Mouse (Mus musculus): Measurements from ENCODE around the gene Akap12.

The Akap12 gene

DNA sequence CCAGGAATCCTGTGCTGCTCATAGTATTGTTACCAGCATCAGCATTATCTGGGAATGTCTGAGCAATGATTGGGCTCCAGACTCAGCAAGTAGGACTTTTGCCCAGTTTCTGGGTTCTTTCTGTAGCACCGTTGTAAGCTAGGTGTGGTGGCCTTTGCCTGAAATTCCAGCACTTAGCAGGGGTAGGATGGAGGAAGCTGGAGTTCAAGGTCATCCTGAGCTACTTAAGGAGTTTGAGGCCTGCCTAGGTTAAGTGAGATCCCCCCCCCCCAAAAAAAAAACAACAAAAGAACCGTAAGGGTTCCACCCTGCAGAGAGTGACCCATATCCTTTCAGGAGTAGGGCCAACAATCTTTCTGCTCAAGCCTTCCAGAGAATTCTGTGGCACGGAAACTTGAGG, 98.4 kb downstream of the Akap12 start:
- no peak for DNase-seq

DNA sequence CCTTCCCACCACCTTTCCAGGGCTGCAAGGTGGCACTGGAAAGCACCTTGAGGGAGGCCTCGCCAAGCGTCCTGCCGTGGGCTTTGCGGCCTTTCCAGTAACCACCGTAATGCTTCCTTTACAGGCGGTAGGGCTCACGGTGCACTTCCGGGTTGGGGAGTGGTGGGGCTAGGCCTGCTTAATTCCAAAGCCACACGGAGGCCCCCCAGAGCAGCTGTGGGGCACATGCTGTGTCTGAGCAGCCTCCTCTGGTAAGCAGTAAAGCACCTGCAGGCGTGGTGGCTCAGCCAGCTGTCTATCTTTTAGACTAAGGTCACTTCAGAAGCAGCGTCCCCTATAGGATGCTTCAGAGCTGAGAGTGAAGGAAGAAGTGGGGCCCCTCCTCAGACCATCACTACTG, 103.9 kb downstream of the Akap12 start:
- DNase-seq, result no peak

DNA sequence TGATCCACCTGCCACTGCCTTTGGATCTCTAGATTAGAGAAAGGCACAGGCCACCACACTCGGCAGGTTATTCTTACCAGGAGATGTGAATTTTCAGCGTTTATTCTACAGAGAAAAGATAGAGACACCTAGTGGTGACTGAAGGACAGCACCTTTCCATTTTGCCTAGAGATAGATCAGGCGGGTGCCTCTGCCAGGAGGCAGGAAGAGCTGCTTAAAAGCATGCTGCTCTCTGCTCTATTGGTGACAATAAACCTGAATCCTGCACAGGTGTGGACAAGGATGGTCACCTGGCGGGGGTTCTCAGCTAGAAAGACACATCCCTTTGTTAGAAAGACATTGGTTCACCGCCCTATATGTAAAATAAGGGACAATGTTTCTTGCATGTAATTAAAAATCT, 105.8 kb downstream of the Akap12 start:
- peak; percentile 56 for DNase-seq

DNA sequence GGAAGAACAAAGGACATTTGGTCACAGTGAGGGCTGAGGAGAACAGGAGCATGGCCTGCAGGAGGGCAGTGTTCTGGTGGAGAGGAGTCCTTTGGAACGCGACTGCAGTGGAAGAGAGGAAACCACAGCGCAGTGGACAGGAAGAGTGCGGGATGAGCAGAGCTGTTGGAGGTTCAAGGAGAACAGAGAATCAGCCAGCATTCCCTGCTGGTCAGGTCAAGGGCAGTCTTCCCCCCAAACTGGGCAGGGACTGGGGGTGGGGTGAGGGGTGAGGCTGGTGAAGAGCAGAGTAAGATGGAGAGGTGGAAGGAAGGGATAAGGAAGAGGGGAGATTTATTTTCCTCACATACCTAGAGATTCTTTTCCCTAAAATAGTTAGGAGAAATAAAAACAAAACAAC, 107.4 kb downstream of the Akap12 start:
- no peak for DNase-seq

DNA sequence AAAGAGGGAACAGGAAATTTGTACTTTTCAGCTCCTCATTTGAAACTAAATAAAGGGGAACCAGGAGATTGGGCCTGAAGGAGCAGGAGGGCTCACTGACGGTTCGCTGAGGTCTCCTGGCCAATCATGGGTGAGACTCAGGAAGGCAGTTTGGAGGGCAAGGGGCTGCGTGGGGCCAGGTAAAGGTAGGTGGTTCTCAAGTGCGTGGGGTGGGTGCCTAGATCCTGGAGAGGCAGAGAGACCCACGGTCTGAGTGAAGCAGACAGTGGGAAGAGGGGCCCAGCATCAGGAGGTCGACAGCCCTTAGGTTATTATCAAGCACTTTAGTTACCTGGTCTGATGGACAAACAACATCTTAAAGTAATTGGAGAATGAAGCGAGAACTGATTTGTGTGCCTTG, 108.1 kb downstream of the Akap12 start:
- DNase-seq, result no peak

DNA sequence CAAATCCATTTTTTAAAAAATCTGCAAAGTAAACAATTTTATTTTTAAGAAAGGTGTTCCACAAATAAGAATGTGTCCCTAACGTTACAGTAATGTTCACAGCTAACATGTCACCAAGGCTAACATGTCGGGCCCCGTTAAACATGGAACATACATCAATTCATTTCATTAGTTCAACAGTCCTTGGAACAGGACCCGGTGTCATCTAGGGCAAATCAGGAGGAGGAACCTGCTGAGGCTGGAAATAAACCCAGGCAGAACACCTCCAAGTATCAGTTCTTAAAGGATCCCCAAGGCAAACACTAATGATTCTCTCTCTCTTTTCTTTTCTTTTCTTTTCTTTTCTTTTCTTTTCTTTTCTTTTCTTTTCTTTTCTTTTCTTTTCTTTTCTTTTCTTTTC, 108.6 kb downstream of the Akap12 start:
- no peak for DNase-seq

DNA sequence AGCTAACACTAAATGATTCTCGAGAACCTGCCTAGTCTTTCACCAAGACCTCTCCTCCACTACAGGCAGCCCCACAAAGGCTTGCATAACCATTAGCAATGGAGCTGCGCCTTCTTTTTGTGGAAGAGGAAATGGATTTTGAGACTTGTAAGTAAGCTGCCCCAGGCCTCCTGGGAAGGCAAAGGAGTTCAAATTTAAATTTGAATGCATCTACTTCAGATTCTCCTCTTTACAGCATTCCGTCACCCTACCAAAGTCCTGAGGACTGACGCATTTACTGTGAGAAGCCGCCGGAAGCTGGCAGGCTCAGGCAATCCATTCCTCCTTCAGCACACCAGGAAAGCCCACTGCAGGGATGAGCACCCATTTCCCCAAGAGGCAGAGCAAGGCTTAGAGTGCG, 109.1 kb downstream of the Akap12 start:
- DNase-seq, result no peak

DNA sequence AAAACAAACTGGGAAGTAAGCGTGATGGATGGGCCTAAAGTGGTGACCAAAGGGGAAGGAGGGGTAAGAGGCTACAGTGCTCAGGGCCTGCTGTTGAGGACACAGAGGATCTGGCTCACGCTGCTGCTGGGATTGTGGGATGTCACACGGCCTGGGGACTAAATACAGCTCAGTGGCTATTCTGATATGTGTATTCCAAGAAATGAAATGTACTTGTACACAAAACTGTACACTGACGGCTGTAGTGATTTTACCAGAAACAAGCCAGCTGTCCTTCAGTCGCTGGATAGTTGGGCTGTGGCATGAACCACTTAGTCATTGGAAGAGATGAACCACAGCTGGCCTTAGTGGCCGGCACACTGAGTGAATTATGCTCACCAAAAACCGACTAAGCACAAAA, 110.3 kb downstream of the Akap12 start:
- peak; percentile 38 for DNase-seq

DNA sequence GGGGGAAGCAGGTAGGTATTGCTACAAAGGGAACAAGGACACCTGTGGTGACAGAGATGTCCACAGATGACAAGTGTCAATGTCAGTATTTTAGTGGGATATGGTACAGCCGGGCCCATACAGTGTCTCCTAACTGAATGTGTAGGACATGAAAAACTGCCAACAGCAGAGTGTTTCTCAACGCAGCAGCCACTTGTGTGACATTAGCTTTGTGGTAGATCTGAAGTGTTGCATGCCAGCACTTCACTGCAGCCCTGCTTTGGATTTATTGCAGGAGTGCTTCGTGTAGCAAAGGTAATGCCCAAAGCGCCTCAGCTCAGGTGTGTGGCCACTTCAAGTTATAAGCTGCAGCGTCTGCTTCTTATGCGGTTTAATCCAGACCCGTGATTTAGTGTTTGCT, 110.8 kb downstream of the Akap12 start:
- no peak for DNase-seq

DNA sequence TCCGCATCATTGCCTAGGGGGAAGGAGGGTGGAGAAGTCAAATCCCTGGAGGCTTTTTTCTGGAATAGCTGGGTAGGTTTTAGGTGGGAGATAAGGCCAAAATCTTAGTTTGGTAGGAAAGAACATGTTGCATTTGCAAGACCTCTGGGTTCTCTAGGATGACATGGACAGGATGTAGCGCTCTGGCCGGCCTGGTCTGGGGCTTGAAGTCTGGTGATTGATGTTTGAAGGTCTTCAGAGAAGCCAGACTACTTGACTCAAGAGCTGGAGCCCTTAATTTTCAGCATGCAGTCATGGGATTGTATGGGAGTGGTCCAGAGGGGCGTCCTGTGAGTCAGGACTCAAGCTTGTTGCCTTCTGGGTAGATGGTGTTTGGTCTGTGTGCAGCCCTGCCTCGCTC, 114.6 kb downstream of the Akap12 start:
- no peak for DNase-seq

DNA sequence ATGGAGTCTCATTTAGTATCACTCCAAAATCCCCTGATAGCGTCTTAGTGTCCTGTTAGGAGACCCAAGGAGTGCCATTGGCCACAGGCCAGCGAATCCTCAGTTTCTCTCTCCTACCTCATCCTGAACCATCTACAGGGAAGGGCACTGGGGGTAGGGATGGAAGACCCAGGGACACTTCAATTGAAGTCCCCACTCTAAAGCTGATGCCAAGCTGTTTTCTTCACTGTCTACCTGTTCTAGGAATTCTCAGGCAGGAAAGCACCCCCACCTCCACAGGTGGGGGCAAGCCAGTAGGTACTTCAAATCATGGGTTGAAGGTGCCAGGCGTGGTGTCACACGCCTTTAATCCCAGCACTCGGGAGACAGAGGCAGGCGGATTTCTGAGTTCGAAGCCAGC, 118.1 kb downstream of the Akap12 start:
- no peak for DNase-seq

DNA sequence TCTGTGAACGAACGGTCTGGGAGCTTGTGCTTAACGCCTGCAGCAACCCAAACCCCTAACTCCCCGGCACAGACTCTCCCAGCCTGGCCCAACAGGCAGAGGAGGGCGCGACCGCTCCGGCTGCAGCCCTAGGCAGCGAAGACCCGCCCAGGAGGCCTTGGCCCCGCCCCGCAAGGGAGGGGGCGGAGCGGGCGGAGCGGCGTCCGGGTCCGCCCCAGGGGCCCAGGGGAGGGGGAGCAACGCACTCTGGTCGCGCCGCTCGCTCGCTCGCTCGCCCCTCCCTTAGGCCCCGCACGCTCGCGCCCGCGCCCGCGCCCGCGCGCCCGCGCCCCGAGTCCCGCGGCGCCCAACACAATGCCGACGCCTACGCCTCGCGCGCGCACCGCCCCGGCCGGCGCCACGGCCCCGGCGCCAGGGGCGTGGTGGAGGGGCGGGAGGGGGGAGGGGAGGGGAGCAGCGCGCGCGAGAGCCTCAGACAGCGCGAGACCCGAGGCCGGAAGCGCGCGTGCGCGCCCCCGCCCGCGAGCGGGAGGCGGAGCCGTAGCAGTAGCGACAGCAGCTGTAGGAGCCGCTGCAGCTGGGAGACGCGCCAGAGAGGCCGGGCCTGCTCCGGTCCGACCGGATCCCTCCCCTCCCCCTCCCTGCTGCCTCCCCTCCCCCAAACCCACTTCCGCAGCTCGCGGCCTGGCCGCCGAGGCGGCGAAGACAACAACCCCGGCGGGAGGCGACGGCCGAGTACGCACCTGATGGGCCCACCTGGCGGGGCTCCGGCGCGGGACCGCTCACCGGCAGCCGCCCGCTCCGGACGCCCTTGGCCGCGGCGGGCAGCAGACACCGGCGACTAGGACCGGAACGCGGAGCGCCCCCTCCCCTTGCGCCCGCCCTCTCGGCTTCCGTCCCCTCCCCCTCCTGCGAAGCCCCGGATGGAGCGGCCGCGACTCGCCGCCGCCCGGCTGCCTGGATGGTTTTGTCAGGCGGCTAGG, 120.7 kb downstream of the Akap12 start:
- peak; percentile 97 for DNase-seq

DNA sequence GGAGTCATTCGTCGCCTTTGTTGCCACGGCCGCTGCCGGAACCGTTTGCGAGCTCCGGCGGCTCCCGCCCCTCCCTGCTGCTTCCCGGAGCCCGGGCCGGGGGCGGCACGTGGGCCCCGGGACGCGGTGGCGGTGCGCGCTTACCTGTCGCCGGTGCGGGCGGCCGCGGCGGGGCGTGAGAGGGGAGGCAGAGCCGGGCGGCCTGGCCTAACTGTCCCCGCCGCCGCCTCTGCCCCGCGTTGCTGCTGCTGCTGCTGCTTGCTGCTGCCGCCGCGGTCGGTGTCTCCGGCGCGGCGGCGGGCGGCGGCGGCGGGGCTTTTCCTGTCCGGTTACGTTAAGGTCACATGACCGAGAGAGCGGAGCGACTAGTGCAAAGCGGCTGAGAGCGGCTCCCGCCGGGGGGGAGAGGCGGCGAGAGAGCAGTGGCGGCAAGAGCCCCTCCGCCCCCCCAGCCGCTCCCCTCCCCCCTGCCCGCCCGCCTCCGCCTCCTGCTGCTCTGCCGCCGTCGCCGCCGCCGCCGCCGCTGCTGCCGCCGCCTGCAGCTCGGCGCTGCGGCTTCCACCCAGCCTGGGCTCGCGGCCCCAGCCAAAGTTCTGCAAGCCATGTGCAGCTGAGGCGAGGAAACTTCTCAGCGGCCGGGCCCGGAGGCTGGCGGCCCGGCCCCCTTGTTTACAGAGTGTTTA, 121.7 kb downstream of the Akap12 start, which contains the start of gene Zbtb2:
Gene Zbtb2 (minus strand): TSS at position 408 of the 683 bp plus-strand sequence.
- peak; percentile 75 for DNase-seq

DNA sequence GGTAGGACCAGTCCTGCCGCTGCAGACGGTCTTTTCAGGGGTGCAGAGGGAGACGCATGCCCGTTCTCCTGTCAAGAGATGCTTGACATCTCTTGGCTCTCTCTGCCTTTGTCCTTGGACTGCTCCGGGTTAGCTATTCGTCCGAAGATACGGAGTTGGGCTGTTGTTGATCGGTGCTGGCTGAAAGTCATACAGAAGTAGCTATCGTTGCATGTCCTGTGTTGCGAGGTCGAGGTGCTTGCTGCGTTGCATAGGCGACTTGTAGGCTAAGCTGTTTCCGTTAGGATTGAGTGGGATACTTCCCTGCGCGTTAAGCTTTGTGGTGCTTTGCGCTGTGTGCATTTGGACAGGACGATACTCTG, 122.2 kb downstream of the Akap12 start:
- DNase-seq, result no peak

DNA sequence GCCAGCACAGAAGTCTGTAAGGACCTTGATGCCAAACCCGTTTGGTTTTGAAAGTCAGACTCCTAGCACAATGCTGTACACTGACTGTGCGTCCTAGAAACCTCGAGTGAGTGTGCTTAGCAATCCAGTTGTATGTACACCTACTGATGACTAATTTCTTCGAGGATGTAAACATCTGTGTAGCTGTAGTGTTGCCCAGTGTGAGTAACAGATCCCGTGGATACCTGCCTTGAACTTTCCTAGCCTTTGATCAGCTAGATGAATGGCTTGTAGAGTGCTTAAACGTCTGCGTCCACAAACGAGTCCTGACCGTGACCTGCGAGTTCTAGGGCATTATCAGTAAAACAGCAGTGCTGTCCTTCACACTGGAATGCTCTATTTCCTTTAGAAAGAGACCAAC, 122.9 kb downstream of the Akap12 start:
- no peak for DNase-seq

DNA sequence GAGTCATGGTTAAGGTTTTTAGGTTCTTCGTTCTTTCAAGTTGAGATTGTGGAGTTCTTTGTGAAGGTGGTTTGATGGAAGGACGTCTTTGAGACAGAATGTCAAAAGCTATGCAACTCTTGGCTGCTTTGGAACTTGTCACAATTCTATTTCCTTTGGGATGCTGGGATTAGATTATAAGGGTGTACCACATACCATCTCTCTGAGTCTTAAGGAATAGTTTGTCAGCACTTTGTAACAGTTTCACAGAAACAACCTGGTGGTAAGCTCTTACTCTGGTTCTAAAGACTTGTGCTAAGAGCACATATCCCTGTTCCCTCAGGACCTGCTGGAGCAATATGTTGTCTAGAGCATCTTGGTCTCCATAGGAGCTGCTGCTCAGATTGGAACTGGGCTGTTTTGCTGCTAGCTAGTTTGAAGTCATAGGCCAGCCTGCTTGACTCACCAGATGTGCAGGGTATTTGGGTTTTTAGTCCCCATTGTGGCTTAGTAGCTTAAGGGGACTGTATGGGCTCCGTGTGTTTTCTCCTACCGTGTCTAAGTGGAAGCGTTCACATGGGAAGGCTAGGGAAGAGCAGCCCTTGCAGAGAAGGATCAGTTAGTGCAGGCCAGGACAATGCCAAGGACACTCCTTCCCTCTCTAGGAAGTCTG, 123.4 kb downstream of the Akap12 start:
- no peak for DNase-seq

DNA sequence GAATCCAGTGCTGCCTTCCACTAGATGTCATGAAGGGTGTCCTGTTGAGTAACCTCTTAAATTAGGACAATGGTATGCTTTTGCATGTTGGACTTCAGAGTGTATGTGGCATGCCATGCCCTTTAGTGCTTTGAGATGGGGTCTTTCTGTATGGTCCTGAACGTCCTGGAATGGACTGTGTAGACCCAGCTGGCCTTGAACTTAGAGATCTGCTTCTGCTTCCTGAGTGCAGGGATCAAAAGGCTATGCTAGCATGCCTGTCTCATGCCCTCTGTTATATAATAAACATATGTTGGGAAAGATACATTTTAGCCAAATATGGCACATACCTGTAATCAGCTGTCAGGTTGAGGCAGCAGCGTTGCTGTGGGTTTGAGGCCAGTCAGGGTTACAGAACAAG, 124.4 kb downstream of the Akap12 start:
- no peak for DNase-seq

DNA sequence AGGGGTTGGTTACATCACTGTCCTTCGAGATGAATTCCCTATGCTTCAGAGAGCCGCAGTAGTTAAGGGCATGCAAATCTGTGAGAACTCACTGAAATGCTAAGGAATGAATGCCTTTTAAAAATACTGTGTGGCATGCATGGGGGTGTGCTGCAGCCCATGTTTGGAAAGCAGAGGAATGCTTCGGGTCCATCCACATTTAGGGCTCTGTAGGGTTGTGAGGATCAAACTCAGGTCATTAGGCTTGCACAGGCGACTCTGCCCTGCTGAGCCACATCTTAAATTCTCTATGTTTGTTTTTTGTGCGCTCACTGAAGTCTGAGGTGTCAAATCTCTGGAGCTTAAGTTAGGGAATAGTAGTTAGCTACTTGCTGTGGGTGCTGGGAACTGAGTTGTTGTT, 124.9 kb downstream of the Akap12 start:
- DNase-seq, result no peak

DNA sequence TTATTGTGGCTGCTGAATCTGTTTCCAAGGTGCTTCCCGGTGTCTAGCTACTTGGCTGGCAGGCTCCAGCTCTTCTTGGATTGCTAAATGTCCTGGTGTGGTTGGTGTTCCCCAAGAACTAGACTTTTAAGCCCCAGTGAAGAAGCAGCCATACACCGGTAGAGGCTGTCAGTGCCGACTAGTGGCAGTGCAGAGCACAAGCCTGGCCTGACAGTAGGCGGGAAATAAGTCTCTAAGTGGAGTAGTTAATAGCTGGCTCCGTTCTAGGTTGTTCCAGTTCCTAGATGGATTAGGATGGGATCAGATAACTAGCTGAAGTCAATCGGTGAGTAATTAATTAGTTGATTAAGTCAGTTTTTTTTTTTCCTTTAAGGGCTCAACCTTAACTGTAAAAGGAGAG, 125.7 kb downstream of the Akap12 start:
- peak; percentile 53 for DNase-seq

DNA sequence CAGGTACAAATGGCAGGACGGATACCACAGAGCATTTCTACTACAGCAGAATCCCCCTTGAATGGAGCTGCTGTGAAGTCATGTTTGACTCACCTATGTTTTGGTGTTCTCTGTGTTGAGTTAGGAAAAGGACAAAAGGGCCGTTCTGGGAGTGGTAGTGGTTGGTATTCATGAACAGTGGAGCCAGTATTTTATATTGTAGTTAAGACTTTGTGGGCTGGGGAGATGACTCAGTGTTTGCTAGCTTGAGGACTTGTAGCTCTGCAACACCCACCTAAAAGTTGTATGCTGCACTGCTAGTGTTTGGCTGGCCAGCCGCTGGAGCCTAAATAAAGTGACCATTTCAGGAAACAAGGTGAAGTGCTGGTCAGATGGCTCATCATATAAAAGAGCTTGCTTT, 129.1 kb downstream of the Akap12 start:
- DNase-seq, result no peak

DNA sequence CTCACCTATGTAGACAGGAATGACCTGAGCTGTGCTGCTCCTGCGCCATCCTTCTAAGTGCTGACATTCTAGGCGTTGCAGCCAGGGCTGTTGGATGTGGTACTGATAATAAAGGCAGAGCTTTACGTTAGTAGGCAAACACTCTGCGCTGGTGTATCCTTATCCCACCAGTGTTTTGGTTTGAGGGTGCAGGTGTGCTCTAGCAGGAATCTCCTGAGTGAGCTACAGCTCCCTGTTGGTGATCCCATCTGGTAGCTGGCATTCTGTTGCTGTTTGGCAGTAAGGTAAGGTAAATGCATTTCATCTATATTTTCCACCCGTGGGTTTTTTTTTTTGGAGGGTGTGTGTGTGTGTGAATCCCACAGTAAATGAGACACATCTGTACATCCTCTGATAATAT, 131.9 kb downstream of the Akap12 start:
- no peak for DNase-seq

DNA sequence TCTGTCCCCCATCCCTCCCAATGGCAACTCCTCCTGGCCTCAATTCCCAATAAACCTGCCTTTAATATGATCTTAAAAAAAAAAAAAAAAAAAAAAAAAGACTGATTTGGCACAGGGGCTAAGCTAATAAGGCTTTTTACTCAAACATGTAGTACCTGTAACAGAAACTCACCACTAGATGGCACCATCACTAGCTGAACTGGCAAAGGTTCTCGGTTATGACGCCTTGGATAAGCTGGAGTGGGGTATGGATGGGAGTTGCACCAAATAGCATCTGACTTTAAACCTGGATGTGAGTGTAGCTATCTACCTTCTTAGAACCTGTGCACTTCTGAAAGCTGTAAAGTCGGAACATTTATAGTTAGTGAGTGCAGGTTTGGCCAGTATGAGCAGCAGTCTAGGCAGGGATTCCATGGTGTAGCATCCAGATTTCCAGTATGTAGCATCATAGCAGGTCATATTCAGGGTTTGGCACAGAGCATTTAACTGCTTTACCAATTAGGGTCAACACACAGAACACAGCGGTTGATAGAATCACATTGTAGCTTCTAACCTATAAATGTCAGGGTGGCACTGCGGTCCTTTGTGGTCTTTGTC, 138.8 kb downstream of the Akap12 start:
- peak; percentile 75 for DNase-seq

DNA sequence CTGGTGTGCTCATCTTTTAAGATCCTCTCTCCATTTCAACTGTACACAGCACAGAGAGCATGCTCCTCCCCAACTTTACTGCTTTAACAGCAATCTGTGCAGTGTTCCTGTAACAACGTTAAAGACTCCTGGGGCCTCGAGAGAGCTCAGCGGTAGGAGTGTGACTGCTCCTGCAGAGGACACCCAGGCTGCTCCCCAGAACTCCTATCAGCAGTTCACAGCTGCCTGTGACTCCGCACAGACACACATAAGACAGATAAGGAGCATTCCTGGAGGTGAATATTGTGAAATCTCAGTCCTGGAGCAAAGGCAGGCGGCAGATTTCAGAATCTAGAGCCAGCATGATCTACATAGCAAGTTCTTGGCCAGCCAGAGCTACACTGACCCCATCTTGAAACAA, 139.3 kb downstream of the Akap12 start:
- no peak for DNase-seq

All from lung, postnatal 10 days (tissue).